Mouse (Mus musculus) G1E (cell line): ENCODE results near the gene Olfr577. TPM values are rescaled to one million over a fixed set of nuclear protein-coding genes. Genes with fewer than 3 reads are reported as not detected.

ENCODE experiments used
- ATAC-seq: 2 replicates; pipeline ENCODE4 v1.8.0; 2016; ENCODE audit warnings: mild to moderate bottlenecking; ENCODE audit not compliant: insufficient number of reproducible peaks, poor library complexity, low FRiP score, severe bottlenecking; ENCODE audit errors: extremely low read depth
- DNase-seq: peaks from one replicate; pipeline ENCODE4 v3.0.0; 2012; ENCODE audit warnings: low spot score
- H3K27me3 ChIP-seq: 2 replicates; pipeline ENCODE4 v1.6.1; 2012; ENCODE audit warnings: mild to moderate bottlenecking, low read length, inconsistent platforms; ENCODE audit not compliant: insufficient read depth
- H3K36me3 ChIP-seq: replicated peaks from 2 replicates; pipeline ENCODE3; 2012; ENCODE audit warnings: mild to moderate bottlenecking, inconsistent platforms
- H3K4me1 ChIP-seq: 2 replicates; pipeline ENCODE4 v1.6.1; 2012; ENCODE audit warnings: low read depth, low read length, inconsistent platforms, mixed read lengths; ENCODE audit not compliant: insufficient read depth
- H3K4me3 ChIP-seq: 2 replicates; pipeline ENCODE4 v1.5.1; 2012; ENCODE audit warnings: low read depth, mild to moderate bottlenecking, inconsistent platforms, low read length, moderate library complexity, mixed read lengths
- H3K9me3 ChIP-seq: replicated peaks from 2 replicates; pipeline ENCODE4 v1.6.1; 2012; ENCODE audit warnings: inconsistent platforms
- CTCF ChIP-seq: IDR thresholded peaks from 2 replicates; pipeline ENCODE4 v1.5.1; 2012; ENCODE audit warnings: low read depth, low read length, inconsistent platforms, mixed read lengths
- GATA1 ChIP-seq: IDR thresholded peaks from 2 replicates; pipeline ENCODE4 v1.6.1; 2012; ENCODE audit warnings: borderline replicate concordance, low read length, inconsistent platforms, mixed read lengths
- GATA2 ChIP-seq: IDR thresholded peaks from 2 replicates; pipeline ENCODE4 v1.6.1; 2012; ENCODE audit warnings: low read depth, low read length, inconsistent platforms, borderline replicate concordance
- POLR2AphosphoS5 ChIP-seq: IDR thresholded peaks from 2 replicates; pipeline ENCODE4 v1.6.1; 2012; ENCODE audit warnings: low read depth, low read length, inconsistent platforms; ENCODE audit not compliant: insufficient replicate concordance
- TAL1 ChIP-seq: conservative IDR thresholded peaks from 2 replicates; pipeline ENCODE4 v1.6.1; 2012; ENCODE audit warnings: low read depth, low read length, inconsistent platforms, mixed read lengths
- polyA plus RNA-seq: library from polyadenylated mRNA; stranded (reverse); fragments of >175 nt; gene quantifications from 2 replicates; pipeline ENCODE4 v1.2.3, GENCODE M21; 2012
- total RNA-seq, 2 experiments: library from RNA; stranded (forward) in 1 of 2; stranded (reverse) in 1 of 2; fragments of 200-1000 nt in 1 of 2; fragments of >200 nt in 1 of 2; fragmentation: Nextera tagmentation in 1 of 2; gene quantifications; 2 replicates each; pipeline ENCODE4 v1.2.3; 2014 to 2017

Gene Olfr577
- total RNA-seq (2014; fragmentation: Nextera tagmentation) = not detected in 2 replicates
- 0.05 TPM in 1 of 2 replicates, not detected in the other for total RNA-seq (2017)
- not detected in 2 replicates for polyA plus RNA-seq

GRCm38 (mm10) chr7:102975843-102976242 is at the start of gene Olfr577:
TSS of gene Olfr577 (minus strand) at chr7:102975943.
- TF ChIP-seq CTCF = no peak
- no peak for TF ChIP-seq GATA1
- TF ChIP-seq POLR2AphosphoS5 = no peak
- TF ChIP-seq GATA2 = no peak
- TF ChIP-seq TAL1 = no peak
- DNase-seq (no peak), ATAC-seq (no peak)
- H3K4me1 ChIP-seq = no peaks in the 10 kb centered on the region
- H3K27me3 ChIP-seq = no peaks in the 10 kb centered on the region
- no peak within 1 kb of the TSS for H3K4me3 ChIP-seq
- no peaks in the 10 kb centered on the region for H3K9me3 ChIP-seq
- H3K36me3 ChIP-seq = no peaks in the 10 kb centered on the region

- ATAC-seq (no peak), DNase-seq (no peak)
- H3K4me1 ChIP-seq = no peaks in the 10 kb centered on the region
- no peaks in the 10 kb centered on the region for H3K36me3 ChIP-seq
- H3K9me3 ChIP-seq = no peaks in the 10 kb centered on the region
- TF ChIP-seq GATA1 (no peak), GATA2 (no peak), TAL1 (no peak), POLR2AphosphoS5 (no peak), CTCF (no peak)
- H3K27me3 ChIP-seq = no peaks in the 10 kb centered on the region
- H3K4me3 ChIP-seq = no peak within 1 kb of the TSS
Measured at GRCm38 (mm10) chr7:102989224-102989623, 13.5 kb upstream of the Olfr577 start, which contains the start of gene Olfr578. TSS of gene Olfr578 (minus strand) at chr7:102989324.

- no peaks in the 10 kb centered on the region for H3K36me3 ChIP-seq
- no peak overlapping the region for H3K4me3 ChIP-seq
- no peaks in the 10 kb centered on the region for H3K27me3 ChIP-seq
- no peak for ATAC-seq
- DNase-seq = no peak
- H3K9me3 ChIP-seq = no peaks in the 10 kb centered on the region
- TF ChIP-seq GATA1 = no peak
- no peak for TF ChIP-seq CTCF
- no peak for TF ChIP-seq TAL1
- no peak for TF ChIP-seq POLR2AphosphoS5
- TF ChIP-seq GATA2 = no peak
- no peaks in the 10 kb centered on the region for H3K4me1 ChIP-seq
Measured at GRCm38 (mm10) chr7:102974399-102974798, 1.3 kb downstream of the Olfr577 start.

- Histone ChIP-seq H3K4me1 (peaks cover 9% of the 10 kb centered on the region; the same call in 1 of the 2 replicates), H3K36me3 (no peaks in the 10 kb centered on the region), H3K4me3 (no peak within 1 kb of the TSS), H3K27me3 (no peaks in the 10 kb centered on the region), H3K9me3 (no peaks in the 10 kb centered on the region)
- ATAC-seq (no peak), DNase-seq (no peak)
- TF ChIP-seq POLR2AphosphoS5 (no peak), TAL1 (no peak), GATA2 (no peak), CTCF (no peak), GATA1 (no peak)
Measured at GRCm38 (mm10) chr7:102962360-102962759, 13.4 kb downstream of the Olfr577 start, which contains the start of gene Olfr576. TSS of gene Olfr576 (plus strand) at chr7:102962660.

GRCm38 (mm10) chr7:102958593-102958992 is 17.1 kb downstream of the Olfr577 start, which contains the start of gene Olfr575:
TSS of gene Olfr575 (minus strand) at chr7:102958775.
- DNase-seq (no peak), ATAC-seq (peak; percentile 76)
- H3K36me3 ChIP-seq = no peaks in the 10 kb centered on the region
- no peaks in the 10 kb centered on the region for H3K9me3 ChIP-seq
- TF ChIP-seq TAL1 = peak; percentile 91
- TF ChIP-seq POLR2AphosphoS5 = no peak
- TF ChIP-seq GATA1 = no peak
- TF ChIP-seq CTCF = no peak
- TF ChIP-seq GATA2 = no peak
- no peak within 1 kb of the TSS for H3K4me3 ChIP-seq
- no peaks in the 10 kb centered on the region for H3K27me3 ChIP-seq
- peaks cover 11% of the 10 kb centered on the region; the same call in 1 of the 2 replicates for H3K4me1 ChIP-seq

- Histone ChIP-seq H3K4me1 (peaks cover 11% of the 10 kb centered on the region; the same call in 1 of the 2 replicates), H3K4me3 (no peak overlapping the region), H3K27me3 (no peaks in the 10 kb centered on the region), H3K9me3 (no peaks in the 10 kb centered on the region), H3K36me3 (no peaks in the 10 kb centered on the region)
- no peak for ATAC-seq
- no peak for DNase-seq
- TF ChIP-seq GATA2 (no peak), POLR2AphosphoS5 (no peak), CTCF (no peak), TAL1 (no peak), GATA1 (no peak)
Measured at GRCm38 (mm10) chr7:102958137-102958536, 17.6 kb downstream of the Olfr577 start.

GRCm38 (mm10) chr7:102950732-102951131 is 25.0 kb downstream of the Olfr577 start:
- ATAC-seq (no peak), DNase-seq (no peak)
- TF ChIP-seq POLR2AphosphoS5 (no peak), GATA2 (no peak), CTCF (no peak), GATA1 (no peak), TAL1 (no peak)
- Histone ChIP-seq H3K4me3 (no peak overlapping the region), H3K4me1 (no peaks in the 10 kb centered on the region), H3K9me3 (no peaks in the 10 kb centered on the region), H3K36me3 (no peaks in the 10 kb centered on the region), H3K27me3 (no peaks in the 10 kb centered on the region)
